Mouse (Mus musculus) limb, embryonic 10.5 days (tissue): Measurements from ENCODE around the gene Scrt2. TPM values are rescaled to one million over a fixed set of nuclear protein-coding genes. Genes with fewer than 3 reads are reported as not detected.
A peak's percentile ranks its signal among the peaks of the same experiment; 100 is the strongest.

Source experiments
- DNase-seq: peaks from one replicate; pipeline ENCODE4 v3.0.0-alpha.2; 2017; ENCODE audit warnings: low spot score
- H3K27ac ChIP-seq: fragments of 300-500 bp; sonication (generic); 2 replicates; pipeline ENCODE4 v1.5.1; 2016; ENCODE audit warnings: mild to moderate bottlenecking
- H3K27me3 ChIP-seq: fragments of 300-500 bp; sonication (generic); 2 replicates; pipeline ENCODE4 v1.6.1; 2016; ENCODE audit warnings: low read depth, mild to moderate bottlenecking; ENCODE audit not compliant: poor library complexity, severe bottlenecking
- H3K36me3 ChIP-seq: fragments of 300-500 bp; sonication (generic); 2 replicates; pipeline ENCODE4 v1.6.1; 2016; ENCODE audit warnings: mild to moderate bottlenecking, moderate library complexity
- H3K4me1 ChIP-seq: fragments of 300-500 bp; sonication (generic); 2 replicates; pipeline ENCODE4 v1.6.1; 2016
- H3K4me3 ChIP-seq: fragments of 300-500 bp; sonication (generic); 2 replicates; pipeline ENCODE4 v1.5.1; 2016; ENCODE audit warnings: mild to moderate bottlenecking, moderate library complexity
- H3K9me3 ChIP-seq: fragments of 300-500 bp; sonication (generic); replicated peaks from 2 replicates; pipeline ENCODE4 v1.6.1; 2016; ENCODE audit warnings: mild to moderate bottlenecking
- WGBS: fragments of 180-500 bp; shearing (Covaris S2); methylation state at CpG from one replicate; pipeline ENCODE4 v1.1.7; 2016; 5-methylcytosine and 5-hydroxymethylcytosine counted together
- polyA plus RNA-seq: library from polyadenylated mRNA; unstranded; fragments of >200 nt; fragmentation: Nextera tagmentation; extraction: Ambion mirVana; gene quantifications from 2 replicates; pipeline ENCODE4 v1.2.1, GENCODE M21; 2016

Gene Scrt2
- not detected in 2 replicates for polyA plus RNA-seq

- no peaks in the 10 kb centered on the region for H3K36me3 ChIP-seq
- DNase-seq, result peak; percentile 47
- no peak within 1 kb of the TSS for H3K27ac ChIP-seq
Observed at GRCm38 (mm10) chr2:152080685-152081541, at the start of gene Scrt2. Scrt2 (plus strand) TSS chr2:152081529.

GRCm38 (mm10) chr2:152040101-152040500, 41.2 kb upstream of the Scrt2 start:
- Histone ChIP-seq H3K27ac (no peak overlapping the region), H3K36me3 (no peaks in the 10 kb centered on the region), H3K4me3 (no peak overlapping the region), H3K27me3 (peaks cover 31% of the 10 kb centered on the region), H3K4me1 (no peaks in the 10 kb centered on the region), H3K9me3 (no peaks in the 10 kb centered on the region)
- DNase-seq, result no peak

More at GRCm38 (mm10) chr2:152080685-152081541, at the start of gene Scrt2:
- peaks cover 94% of the 10 kb centered on the region for H3K27me3 ChIP-seq
- H3K4me1 ChIP-seq, result peaks cover 23% of the 10 kb centered on the region
- 1% methylated on average over 24 of the region's 24 CpGs for WGBS
- no peaks in the 10 kb centered on the region for H3K9me3 ChIP-seq
- H3K4me3 ChIP-seq, result peak within 1 kb of the TSS; percentile 44

GRCm38 (mm10) chr2:152047116-152048002, 34.0 kb upstream of the Scrt2 start:
- Histone ChIP-seq H3K4me1 (peaks cover 37% of the 10 kb centered on the region), H3K4me3 (no peak overlapping the region; the same call in 1 of the 2 replicates), H3K27ac (no peak overlapping the region), H3K27me3 (peaks cover 84% of the 10 kb centered on the region), H3K36me3 (no peaks in the 10 kb centered on the region), H3K9me3 (no peaks in the 10 kb centered on the region)
- peak; percentile 46 for DNase-seq
- 2% methylated on average over 25 of the region's 25 CpGs for WGBS

DNA sequence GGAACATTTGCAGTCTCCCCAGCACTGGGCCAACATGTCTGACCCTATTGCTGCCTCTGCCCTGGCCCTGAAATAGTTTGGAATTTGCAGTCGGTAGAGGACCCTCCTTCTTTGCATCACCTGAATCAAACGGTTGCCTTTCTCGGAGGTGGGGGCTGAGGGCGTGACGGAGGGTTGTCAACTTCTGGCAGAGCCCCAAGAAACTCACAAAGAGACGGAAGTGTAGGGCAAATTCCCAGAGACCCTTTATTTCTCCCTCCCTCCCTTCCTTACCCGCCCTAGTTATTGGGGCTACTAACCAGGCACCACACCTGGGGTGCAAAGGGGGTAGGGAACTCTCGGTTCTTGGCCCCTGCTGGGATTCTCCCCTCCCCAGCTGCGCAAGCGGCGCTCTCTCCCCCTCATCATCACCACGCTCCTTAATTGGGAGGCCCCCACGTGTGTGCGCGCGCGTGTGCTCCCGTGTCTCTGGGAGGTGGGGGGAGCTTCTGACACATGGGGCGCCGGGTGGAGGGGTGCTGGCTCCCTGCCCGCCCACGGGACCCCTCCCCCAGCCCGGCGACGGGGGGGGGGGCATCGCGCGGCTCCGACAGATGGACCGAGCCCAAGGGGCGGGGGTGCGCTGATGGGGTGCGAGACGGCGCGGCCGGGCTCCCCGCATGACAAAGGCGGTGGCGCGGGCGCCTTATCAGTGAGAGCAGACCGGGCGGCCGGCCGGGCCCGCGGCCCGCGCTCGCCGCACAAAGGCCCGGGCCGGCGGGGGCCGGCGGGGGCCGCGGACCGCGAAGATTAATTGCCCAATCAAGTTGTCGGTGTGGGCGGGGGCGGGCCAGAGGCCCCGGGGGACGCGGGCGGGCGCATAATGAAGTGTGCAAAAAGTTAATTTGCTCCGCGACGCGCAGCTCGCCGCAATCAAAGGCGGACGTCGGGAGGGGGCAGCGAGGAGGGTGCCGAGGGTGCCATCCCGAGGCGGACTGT, 33.0 kb upstream of the Scrt2 start:
- peak; percentile 62 for DNase-seq
- WGBS, result under 1% methylated on average over 67 of the region's 82 CpGs
- no peaks in the 10 kb centered on the region for H3K36me3 ChIP-seq
- no peaks in the 10 kb centered on the region for H3K9me3 ChIP-seq
- H3K27me3 ChIP-seq, result peaks cover 93% of the 10 kb centered on the region
- peak overlapping the region; percentile 59 for H3K4me3 ChIP-seq
- peaks cover 37% of the 10 kb centered on the region for H3K4me1 ChIP-seq
- peak overlapping the region; percentile 84 for H3K27ac ChIP-seq

GRCm38 (mm10) chr2:152048981-152049441, 32.3 kb upstream of the Scrt2 start:
- Histone ChIP-seq H3K4me3 (peak overlapping the region; percentile 59), H3K27me3 (peaks cover 99% of the 10 kb centered on the region), H3K4me1 (peaks cover 37% of the 10 kb centered on the region), H3K36me3 (no peaks in the 10 kb centered on the region), H3K27ac (peak overlapping the region; percentile 84), H3K9me3 (no peaks in the 10 kb centered on the region)
- WGBS, result under 1% methylated on average over 24 of the region's 24 CpGs
- DNase-seq, result peak; percentile 66

GRCm38 (mm10) chr2:152049611-152050270, 31.6 kb upstream of the Scrt2 start:
- Histone ChIP-seq H3K4me1 (peaks cover 37% of the 10 kb centered on the region), H3K27me3 (peaks cover 99% of the 10 kb centered on the region), H3K4me3 (peak overlapping the region; percentile 59; the same call in 1 of the 2 replicates), H3K36me3 (no peaks in the 10 kb centered on the region), H3K27ac (no peak overlapping the region), H3K9me3 (no peaks in the 10 kb centered on the region)
- peak; percentile 48 for DNase-seq
- WGBS, result 3% methylated on average over 13 of the region's 13 CpGs

DNA sequence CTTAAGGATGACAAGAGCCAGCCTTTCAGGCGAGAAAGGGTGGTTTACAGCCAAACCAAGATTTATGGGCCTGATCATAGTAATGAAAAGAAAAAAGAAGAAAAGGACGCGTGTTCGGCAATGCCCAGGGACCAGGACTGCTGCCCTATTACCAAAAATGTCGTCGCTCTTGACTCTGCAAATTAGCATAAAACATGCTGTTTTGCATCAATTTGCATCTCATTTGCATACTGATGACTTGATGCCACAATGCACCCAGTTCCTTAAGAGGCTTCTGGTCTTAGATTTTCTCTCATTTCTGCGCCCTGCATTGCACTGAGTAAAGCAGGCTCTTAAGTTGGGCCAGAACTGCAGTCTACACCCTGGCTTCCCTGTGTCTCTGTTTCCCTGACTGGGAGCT, 31.0 kb upstream of the Scrt2 start:
- H3K27ac ChIP-seq, result no peak overlapping the region
- no peak for DNase-seq
- H3K27me3 ChIP-seq, result peaks cover 96% of the 10 kb centered on the region
- H3K4me1 ChIP-seq, result peaks cover 37% of the 10 kb centered on the region
- no peaks in the 10 kb centered on the region for H3K36me3 ChIP-seq
- 4% methylated on average over 7 of the region's 7 CpGs for WGBS
- H3K9me3 ChIP-seq, result no peaks in the 10 kb centered on the region
- no peak overlapping the region for H3K4me3 ChIP-seq

- H3K9me3 ChIP-seq, result no peaks in the 10 kb centered on the region
- H3K36me3 ChIP-seq, result no peaks in the 10 kb centered on the region
- peaks cover 48% of the 10 kb centered on the region for H3K4me1 ChIP-seq
- H3K27ac ChIP-seq, result no peak overlapping the region
- peaks cover 90% of the 10 kb centered on the region for H3K27me3 ChIP-seq
- no peak overlapping the region for H3K4me3 ChIP-seq
- DNase-seq, result no peak
- WGBS, result 82% methylated on average over 3 of the region's 3 CpGs
Observed at GRCm38 (mm10) chr2:152051985-152052384, 29.3 kb upstream of the Scrt2 start.

- peaks cover 15% of the 10 kb centered on the region for H3K4me1 ChIP-seq
- H3K4me3 ChIP-seq, result no peak overlapping the region
- no peak overlapping the region for H3K27ac ChIP-seq
- peaks cover 74% of the 10 kb centered on the region for H3K27me3 ChIP-seq
- 43% methylated on average over 1 of the region's 1 CpGs for WGBS
- no peak for DNase-seq
- H3K9me3 ChIP-seq, result no peaks in the 10 kb centered on the region
- no peaks in the 10 kb centered on the region for H3K36me3 ChIP-seq
Observed at GRCm38 (mm10) chr2:152055406-152055805, 25.9 kb upstream of the Scrt2 start.

DNA sequence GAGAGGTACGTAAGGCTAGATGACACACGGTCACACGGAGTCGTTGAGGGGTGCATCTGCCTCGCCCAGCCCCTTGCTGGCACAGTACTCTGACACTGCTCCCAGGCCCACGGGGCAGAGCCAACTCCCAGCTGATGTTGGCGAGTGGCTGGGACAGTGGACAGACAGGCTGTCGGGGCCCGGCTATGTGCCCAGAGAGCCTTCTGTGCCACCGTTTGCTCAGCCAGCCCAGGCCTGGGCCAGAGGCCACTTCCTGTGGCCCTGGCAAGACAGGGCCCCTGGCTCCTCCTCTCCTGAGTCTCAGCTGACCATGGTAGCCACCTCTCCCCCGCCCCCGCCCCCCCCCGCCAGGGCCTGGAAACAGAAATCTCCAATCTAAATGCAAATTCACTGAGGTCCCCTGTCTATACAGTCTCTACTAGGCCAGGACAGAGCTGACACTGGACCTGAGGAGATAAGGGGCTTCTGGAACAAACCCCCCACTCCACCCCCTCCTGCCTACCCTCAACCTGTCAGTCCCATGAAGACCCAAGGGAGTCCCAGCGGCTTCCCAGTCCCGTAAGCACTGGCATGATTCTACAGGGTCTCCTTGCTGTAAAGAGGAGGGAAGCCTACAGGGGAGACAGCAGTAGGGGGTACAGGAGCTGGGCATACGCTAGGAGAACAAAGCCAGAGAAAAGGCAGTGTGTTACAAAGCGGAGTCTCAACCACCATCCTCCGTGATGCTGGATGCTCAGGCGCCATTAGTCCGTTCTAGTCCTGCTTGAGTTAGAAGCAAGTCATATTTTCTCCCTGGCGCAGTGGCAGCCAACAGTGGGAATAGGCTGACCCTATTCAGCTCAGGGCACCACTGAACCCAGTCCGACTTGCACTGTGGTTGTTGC, 24.7 kb upstream of the Scrt2 start:
- peaks cover 14% of the 10 kb centered on the region for H3K4me1 ChIP-seq
- 72% methylated on average over 22 of the region's 22 CpGs for WGBS
- H3K4me3 ChIP-seq, result no peak overlapping the region
- no peak overlapping the region for H3K27ac ChIP-seq
- no peaks in the 10 kb centered on the region for H3K9me3 ChIP-seq
- DNase-seq, result no peak
- peaks cover 62% of the 10 kb centered on the region for H3K27me3 ChIP-seq
- no peaks in the 10 kb centered on the region for H3K36me3 ChIP-seq

GRCm38 (mm10) chr2:152057252-152057563, 24.1 kb upstream of the Scrt2 start:
- no peak for DNase-seq
- WGBS, result 74% methylated on average over 9 of the region's 9 CpGs
- Histone ChIP-seq H3K36me3 (no peaks in the 10 kb centered on the region), H3K4me3 (no peak overlapping the region), H3K27ac (no peak overlapping the region), H3K9me3 (no peaks in the 10 kb centered on the region), H3K27me3 (peaks cover 56% of the 10 kb centered on the region), H3K4me1 (peaks cover 14% of the 10 kb centered on the region)
